Mouse (Mus musculus): ENCODE measurements at regions not wholly inside any gene's neighbourhood (a gene's known extent, or its start where the extent isn't known, plus 50 kb on each side); places are given as distances from the start of the nearest gene placed in this dataset.

DNA sequence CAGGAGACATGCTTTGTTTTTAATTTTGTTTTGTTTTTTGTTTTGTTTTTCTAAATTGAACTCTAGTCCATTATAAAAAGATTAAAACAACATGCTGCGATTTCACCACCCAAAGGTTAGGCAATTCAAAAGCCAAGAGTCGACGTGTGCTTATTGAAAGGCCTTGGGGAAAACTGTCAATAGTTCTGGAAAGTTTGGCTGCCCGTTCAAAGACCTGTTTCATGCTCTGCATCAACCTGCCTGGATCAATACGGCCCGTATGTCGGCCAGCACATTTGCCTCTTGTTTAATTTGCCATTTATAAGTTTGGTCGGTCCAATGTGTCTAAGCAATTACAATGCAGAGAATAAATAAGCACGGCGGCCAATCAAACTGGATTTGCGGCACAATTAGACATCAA, 234.3 kb upstream of the Cxcr4 start:
- DNase-seq (ENCODE audit: low spot score): no peak

DNA sequence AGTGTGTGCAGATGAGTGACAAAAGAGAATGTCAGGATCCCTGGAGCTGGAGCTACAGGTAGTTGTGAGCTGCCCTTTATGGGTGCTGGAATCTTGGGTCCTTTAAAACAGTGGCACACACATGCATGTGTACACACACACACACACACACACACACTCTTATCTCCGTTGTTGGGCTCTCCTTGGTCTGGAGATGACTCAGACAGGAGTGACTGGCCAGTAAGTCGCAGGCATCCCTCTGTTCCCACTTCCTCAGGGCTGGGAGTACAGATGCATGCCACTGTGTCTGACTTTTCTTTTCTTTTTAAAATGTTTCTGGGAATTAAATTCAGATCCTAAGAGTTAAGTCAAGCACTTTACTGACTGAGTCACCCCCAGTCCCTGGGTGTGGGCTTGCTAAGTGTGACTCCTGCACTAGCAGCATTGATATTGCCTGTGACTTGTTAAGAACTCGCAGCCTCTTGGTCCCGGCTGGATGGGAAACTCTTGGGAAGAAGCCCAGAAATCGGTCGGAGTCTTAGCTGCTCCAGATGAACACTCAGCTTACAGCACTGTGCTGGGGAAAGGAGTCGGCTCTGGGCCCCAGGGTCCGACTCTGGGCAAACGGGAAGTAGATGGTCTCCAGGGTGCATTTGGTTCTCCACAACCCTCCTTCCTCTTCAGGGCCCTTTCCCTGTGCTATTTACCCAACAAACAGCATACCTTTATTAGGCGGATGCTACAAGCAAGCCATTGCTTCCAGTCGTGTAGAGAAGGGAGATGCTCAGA, 233.0 kb upstream of the Cxcr4 start:
- no peak for DNase-seq (ENCODE audit: low spot score)

DNA sequence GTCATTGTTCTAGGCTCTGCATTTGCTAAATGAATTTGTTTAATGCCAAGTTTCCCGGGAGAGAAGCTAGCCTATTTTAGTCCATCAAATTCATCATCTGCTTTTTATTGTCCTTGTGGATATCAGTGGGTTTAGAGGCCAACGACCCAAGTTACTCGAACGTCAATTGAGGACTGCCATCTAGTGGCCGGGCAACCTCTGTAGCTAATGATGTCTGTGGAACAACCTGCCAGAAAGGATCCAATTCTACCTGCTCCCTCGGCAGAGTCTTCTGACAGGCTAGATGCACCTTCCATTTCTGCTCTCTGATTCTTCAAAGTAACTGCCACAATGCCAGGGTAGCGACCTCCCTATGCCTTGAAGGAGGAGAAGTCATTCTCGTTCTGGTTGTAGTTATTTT, 232.1 kb upstream of the Cxcr4 start:
- DNase-seq (ENCODE audit: low spot score): no peak

GRCm38 (mm10) chr1:128821991-128822390, 229.9 kb upstream of the Cxcr4 start:
- no peak for DNase-seq (ENCODE audit: low spot score)

GRCm38 (mm10) chr1:128820527-128820926, 228.4 kb upstream of the Cxcr4 start:
- no peak for DNase-seq (ENCODE audit: low spot score)

GRCm38 (mm10) chr1:128819611-128820010, 227.5 kb upstream of the Cxcr4 start:
- no peak for DNase-seq (ENCODE audit: low spot score)

- DNase-seq (ENCODE audit: low spot score): no peak
These were observed 221.3 kb upstream of the Cxcr4 start for GRCm38 (mm10) chr1:128813379-128813778.

DNA sequence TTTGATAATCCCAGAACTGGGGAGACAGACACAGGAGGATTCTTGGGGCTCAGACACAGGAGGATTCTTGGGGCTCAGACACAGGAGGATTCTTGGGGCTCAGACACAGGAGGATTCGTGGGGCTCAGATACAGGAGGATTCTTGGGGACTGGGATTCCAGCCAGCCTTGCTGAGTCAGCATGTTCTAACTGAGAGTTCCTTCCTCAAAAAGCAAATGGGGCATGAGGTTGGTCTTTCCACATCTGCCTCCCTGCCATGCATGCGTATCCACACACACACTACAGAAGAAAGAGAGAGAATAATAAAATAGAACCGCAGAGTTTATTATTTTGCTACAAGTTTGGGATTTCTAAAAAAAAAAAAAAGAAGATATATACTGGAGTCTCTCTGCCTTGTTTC, 218.8 kb upstream of the Cxcr4 start:
- DNase-seq (ENCODE audit: low spot score): no peak

GRCm38 (mm10) chr1:128810094-128810493, 218.0 kb upstream of the Cxcr4 start:
- no peak for DNase-seq (ENCODE audit: low spot score)

GRCm38 (mm10) chr1:128809601-128810000, 217.5 kb upstream of the Cxcr4 start:
- no peak for DNase-seq (ENCODE audit: low spot score)

- no peak for DNase-seq (ENCODE audit: low spot score)
These were observed 216.5 kb upstream of the Cxcr4 start for GRCm38 (mm10) chr1:128808599-128808998.

DNA sequence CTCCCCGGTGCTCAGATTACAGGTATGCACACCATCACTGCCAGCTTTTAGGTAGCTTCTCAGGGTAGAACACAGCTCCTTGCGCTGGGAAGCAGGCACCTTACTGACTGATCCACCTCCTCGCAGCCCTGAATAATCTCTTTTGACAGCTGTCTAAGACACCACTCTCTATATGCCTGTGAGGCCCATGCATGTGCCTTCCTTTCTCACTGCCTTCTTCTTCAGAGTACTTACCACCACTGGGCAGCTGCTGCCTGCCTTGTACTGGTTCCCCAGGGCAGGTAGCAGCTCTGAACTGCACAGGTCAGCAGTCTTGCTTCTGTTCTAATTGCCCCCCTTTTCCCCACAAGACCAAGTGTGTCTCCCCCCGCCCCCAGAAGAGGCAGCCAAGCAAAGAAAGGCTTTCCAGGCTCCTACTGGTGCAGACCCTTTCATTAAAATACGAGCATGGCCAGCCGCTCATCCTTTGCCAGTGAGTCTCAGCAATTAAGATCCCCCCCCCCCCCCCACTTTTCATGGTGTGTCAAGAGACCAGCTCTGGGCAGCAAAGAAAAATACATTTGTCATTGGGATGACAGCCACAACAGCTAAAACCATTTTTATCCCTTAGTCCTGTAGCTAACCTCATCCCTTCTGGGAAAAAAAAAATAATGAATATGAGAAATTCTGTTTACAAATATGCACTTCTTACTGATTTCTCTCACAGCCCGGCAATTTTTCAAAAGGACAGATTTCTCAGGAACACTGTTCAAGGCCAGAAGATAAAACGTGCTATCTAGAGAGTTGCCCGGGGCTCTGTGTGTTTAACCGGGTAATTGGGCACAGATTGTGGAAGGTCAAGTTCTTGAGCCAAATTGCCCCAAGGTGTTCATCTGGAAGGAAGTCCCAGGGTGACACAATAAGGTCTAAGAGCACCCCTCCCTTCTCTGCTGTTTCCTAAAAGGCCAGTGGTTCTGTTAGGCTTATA, 213.9 kb upstream of the Cxcr4 start:
- DNase-seq (ENCODE audit: low spot score): no peak

GRCm38 (mm10) chr1:128803433-128804060, 211.5 kb upstream of the Cxcr4 start:
- no peak for DNase-seq (ENCODE audit: low spot score)

DNA sequence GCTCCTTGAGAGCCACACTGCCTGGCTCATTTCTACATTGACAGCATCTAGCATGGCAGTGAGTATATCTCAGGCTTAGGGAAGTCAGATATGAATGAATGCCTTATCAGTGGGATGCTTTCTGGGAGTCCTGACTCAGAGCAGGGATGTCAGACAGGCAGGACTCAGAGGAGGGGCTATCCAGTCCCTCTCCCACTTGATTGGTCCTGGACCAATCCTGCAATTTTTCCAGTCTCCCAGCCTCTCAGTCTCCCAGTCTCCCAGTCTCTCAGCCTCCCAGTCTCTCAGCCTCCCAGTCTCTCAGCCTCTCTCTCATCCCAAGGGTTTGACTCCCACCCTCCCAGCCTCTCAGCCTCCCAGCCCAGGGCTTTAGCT, 211.0 kb upstream of the Cxcr4 start:
- DNase-seq (ENCODE audit: low spot score): no peak

DNA sequence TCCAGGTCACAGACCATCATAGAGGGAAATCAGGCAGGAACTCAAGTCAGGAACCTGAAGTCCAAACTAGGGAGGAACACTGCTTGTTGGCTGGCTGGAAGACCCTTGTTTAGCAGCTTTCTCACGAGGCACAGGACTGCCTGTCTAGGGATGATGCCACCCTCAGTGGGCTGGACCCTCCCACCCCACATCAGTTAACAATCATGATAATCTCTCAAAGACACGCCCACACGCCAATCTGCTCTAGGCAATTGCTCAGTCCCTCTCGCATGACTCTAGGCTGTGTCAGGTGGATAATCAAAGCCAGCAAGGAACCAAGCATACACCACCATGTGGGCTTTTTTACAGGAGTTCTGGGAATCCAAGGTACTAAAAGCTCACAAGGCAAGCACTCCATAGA, 206.6 kb upstream of the Cxcr4 start:
- DNase-seq (ENCODE audit: low spot score): no peak

GRCm38 (mm10) chr1:128795654-128796053, 203.6 kb upstream of the Cxcr4 start:
- no peak for DNase-seq (ENCODE audit: low spot score)

GRCm38 (mm10) chr1:128790881-128791280, 198.8 kb upstream of the Cxcr4 start:
- no peak for DNase-seq (ENCODE audit: low spot score)

- no peak for DNase-seq (ENCODE audit: low spot score)
These were observed 197.7 kb upstream of the Cxcr4 start for GRCm38 (mm10) chr1:128789567-128790335.

DNA sequence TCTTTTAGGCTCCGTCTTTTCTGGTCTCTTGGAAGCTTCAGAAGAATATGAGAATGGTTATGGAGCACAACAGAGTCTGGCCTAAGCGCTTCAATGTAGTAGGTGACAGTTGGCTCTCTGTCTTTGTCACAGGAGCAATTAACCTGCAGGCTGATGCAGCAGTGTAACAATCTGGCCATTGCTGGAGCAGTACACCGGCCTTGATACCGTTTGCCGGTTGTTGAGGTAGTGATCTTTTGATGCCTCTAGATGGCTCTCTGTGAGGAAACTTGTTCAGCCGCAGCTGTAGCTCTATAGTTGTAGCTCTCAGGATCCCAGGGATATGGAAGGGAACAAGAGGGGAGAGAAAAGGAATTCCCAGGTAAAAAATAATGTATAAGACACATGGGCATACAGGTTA, 196.1 kb upstream of the Cxcr4 start:
- DNase-seq (ENCODE audit: low spot score): no peak

DNA sequence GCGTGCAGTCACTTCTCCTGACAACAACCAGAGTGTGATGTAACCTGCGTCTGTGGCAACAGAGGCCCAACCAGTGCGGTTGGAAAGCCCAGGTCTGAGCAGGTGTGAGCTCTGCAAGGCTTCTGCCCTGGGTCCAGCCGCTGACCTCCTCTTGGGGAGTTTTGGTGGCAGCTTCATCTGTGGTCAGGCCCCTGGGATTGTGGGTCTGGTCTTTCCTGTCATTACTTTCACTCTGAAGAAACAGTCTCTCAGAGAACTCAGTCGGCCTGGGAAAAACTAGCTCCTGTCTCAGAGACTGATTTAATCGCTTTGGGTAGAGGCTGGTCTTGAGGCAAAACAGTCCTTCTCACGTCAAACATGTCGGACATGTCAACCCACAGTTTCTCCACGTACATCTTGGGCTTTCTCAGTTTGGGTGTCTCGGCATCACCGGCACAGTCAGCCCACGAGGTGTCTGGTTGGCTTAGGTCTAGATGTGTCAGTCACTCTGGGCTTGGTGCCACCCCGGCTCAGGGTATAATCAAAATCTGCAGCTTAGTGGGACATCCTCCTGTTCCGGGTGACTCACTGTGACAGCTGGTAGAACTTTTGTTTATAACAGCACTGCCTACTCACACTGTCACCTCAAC, 195.0 kb upstream of the Cxcr4 start:
- DNase-seq (ENCODE audit: low spot score): no peak

- DNase-seq (ENCODE audit: low spot score): no peak
These were observed 190.2 kb upstream of the Cxcr4 start for GRCm38 (mm10) chr1:128782286-128782685.

All from urinary bladder, adult 2 months (tissue).